Mouse (Mus musculus) heart, embryonic 11.5 days (tissue): ENCODE measurements around the gene Speg. TPM values are rescaled to one million over a fixed set of nuclear protein-coding genes. Genes with fewer than 3 reads are reported as not detected.
A peak's percentile ranks its signal among the peaks of the same experiment; 100 is the strongest.

Experiments
- ATAC-seq: fragments of 200-750 bp; cut with Nextera tagmentation; replicated peaks from 2 replicates; pipeline ENCODE4 v1.8.0; 2017; ENCODE audit warnings: moderate library complexity; ENCODE audit not compliant: insufficient number of reproducible peaks, low FRiP score, low TSS enrichment
- H3K27ac ChIP-seq: fragments of 300-500 bp; sonication (generic); 2 replicates; pipeline ENCODE4 v1.5.1; 2014; ENCODE audit warnings: mild to moderate bottlenecking, low read depth, low read length
- H3K27me3 ChIP-seq: fragments of 300-500 bp; sonication (generic); 2 replicates; pipeline ENCODE4 v1.6.1; 2014; ENCODE audit warnings: mild to moderate bottlenecking, low read length, mixed read lengths; ENCODE audit not compliant: control insufficient read depth, insufficient read depth
- H3K36me3 ChIP-seq: fragments of 300-500 bp; sonication (generic); 2 replicates; pipeline ENCODE4 v1.6.1; 2014; ENCODE audit warnings: mild to moderate bottlenecking, low read length, moderate library complexity, mixed read lengths; ENCODE audit not compliant: control insufficient read depth, insufficient read depth
- H3K4me1 ChIP-seq: fragments of 300-500 bp; sonication (generic); 2 replicates; pipeline ENCODE4 v1.6.1; 2014; ENCODE audit warnings: low read length; ENCODE audit not compliant: control insufficient read depth, insufficient read depth
- H3K4me2 ChIP-seq: fragments of 300-500 bp; sonication (generic); 2 replicates; pipeline ENCODE4 v1.6.1; 2014; ENCODE audit warnings: mild to moderate bottlenecking, moderate library complexity
- H3K4me3 ChIP-seq: fragments of 300-500 bp; sonication (generic); 2 replicates; pipeline ENCODE4 v1.5.1; 2014; ENCODE audit warnings: low read depth, low read length
- H3K9ac ChIP-seq: fragments of 300-500 bp; sonication (generic); 2 replicates; pipeline ENCODE4 v1.6.1; 2014; ENCODE audit warnings: mild to moderate bottlenecking, low read depth, low read length, moderate library complexity
- H3K9me3 ChIP-seq: fragments of 300-500 bp; sonication (generic); replicated peaks from 2 replicates; pipeline ENCODE4 v1.6.1; 2016; ENCODE audit warnings: low read length; ENCODE audit not compliant: control insufficient read depth
- WGBS: fragments of 180-500 bp; shearing (Covaris S2); extraction: QIAGEN DNeasy Blood & Tissue Kit; methylation state at CpG from one replicate; pipeline ENCODE4 v1.1.7; 2014; ENCODE audit not compliant: insufficient replicate concordance; 5-methylcytosine and 5-hydroxymethylcytosine counted together
- polyA plus RNA-seq: library from polyadenylated mRNA; unstranded; fragments of >200 nt; fragmentation: Nextera tagmentation; extraction: Ambion mirVana; gene quantifications from 2 replicates; pipeline ENCODE4 v1.2.1, GENCODE M21; 2014

The Speg gene
- polyA plus RNA-seq, 1 experiment from 2014 or later, result 60.7 TPM

GRCm38 (mm10) chr1:75371317-75372095 lies 3.6 kb upstream of the Speg start:
- H3K4me1 ChIP-seq, result peaks cover 32% of the 10 kb centered on the region
- no peak overlapping the region for H3K4me3 ChIP-seq
- no peak overlapping the region for H3K9ac ChIP-seq
- H3K4me2 ChIP-seq, result no peak overlapping the region
- no peak overlapping the region for H3K27ac ChIP-seq
- peaks cover 5% of the 10 kb centered on the region; the same call in 1 of the 2 replicates for H3K27me3 ChIP-seq
- no peak for ATAC-seq
- no peaks in the 10 kb centered on the region for H3K9me3 ChIP-seq
- H3K36me3 ChIP-seq, result peaks cover 5% of the 10 kb centered on the region; the same call in 1 of the 2 replicates
- WGBS, result 54% methylated on average over 13 of the region's 13 CpGs

GRCm38 (mm10) chr1:75372450-75372849 lies 2.6 kb upstream of the Speg start:
- 77% methylated on average over 3 of the region's 3 CpGs for WGBS
- no peak overlapping the region for H3K4me2 ChIP-seq
- peaks cover 5% of the 10 kb centered on the region; the same call in 1 of the 2 replicates for H3K27me3 ChIP-seq
- H3K36me3 ChIP-seq, result 0 out of 2 replicates have a peak, but pooled peaks cover 2% of the 10 kb centered on the region
- no peaks in the 10 kb centered on the region for H3K9me3 ChIP-seq
- H3K4me1 ChIP-seq, result peaks cover 36% of the 10 kb centered on the region
- no peak for ATAC-seq
- no peak overlapping the region for H3K27ac ChIP-seq
- no peak overlapping the region for H3K9ac ChIP-seq
- H3K4me3 ChIP-seq, result no peak overlapping the region

GRCm38 (mm10) chr1:75373276-75373675 lies 1.8 kb upstream of the Speg start:
- H3K9ac ChIP-seq, result no peak overlapping the region
- H3K4me1 ChIP-seq, result peaks cover 40% of the 10 kb centered on the region
- WGBS, result 83% methylated on average over 3 of the region's 3 CpGs
- H3K36me3 ChIP-seq, result no peaks in the 10 kb centered on the region
- H3K27me3 ChIP-seq, result peaks cover 5% of the 10 kb centered on the region; the same call in 1 of the 2 replicates
- ATAC-seq, result no peak
- H3K4me3 ChIP-seq, result no peak overlapping the region
- no peaks in the 10 kb centered on the region for H3K9me3 ChIP-seq
- no peak overlapping the region for H3K27ac ChIP-seq
- H3K4me2 ChIP-seq, result no peak overlapping the region

GRCm38 (mm10) chr1:75379196-75379595 lies 4.1 kb downstream of the Speg start:
- Histone ChIP-seq H3K27ac (no peak overlapping the region), H3K9me3 (no peaks in the 10 kb centered on the region), H3K36me3 (no peaks in the 10 kb centered on the region), H3K4me3 (no peak overlapping the region), H3K4me2 (no peak overlapping the region; the same call in 1 of the 2 replicates), H3K27me3 (peaks cover 5% of the 10 kb centered on the region; the same call in 1 of the 2 replicates), H3K9ac (no peak overlapping the region), H3K4me1 (peaks cover 56% of the 10 kb centered on the region)
- no peak for ATAC-seq
- 66% methylated on average over 2 of the region's 2 CpGs for WGBS

GRCm38 (mm10) chr1:75379931-75380330 lies 4.8 kb downstream of the Speg start:
- Histone ChIP-seq H3K4me2 (no peak overlapping the region), H3K4me3 (no peak overlapping the region), H3K27me3 (peaks cover 5% of the 10 kb centered on the region; the same call in 1 of the 2 replicates), H3K36me3 (no peaks in the 10 kb centered on the region), H3K9me3 (no peaks in the 10 kb centered on the region), H3K9ac (no peak overlapping the region), H3K27ac (peak overlapping the region; percentile 50), H3K4me1 (peaks cover 56% of the 10 kb centered on the region)
- 40% methylated on average over 8 of the region's 8 CpGs for WGBS
- no peak for ATAC-seq

- no peak for ATAC-seq
- WGBS, result 15% methylated on average over 2 of the region's 2 CpGs
- H3K4me3 ChIP-seq, result no peak overlapping the region; the same call in 1 of the 2 replicates
- peak overlapping the region; percentile 79 for H3K27ac ChIP-seq
- peak overlapping the region; percentile 84; the same call in 1 of the 2 replicates for H3K4me2 ChIP-seq
- H3K27me3 ChIP-seq, result no peaks in the 10 kb centered on the region
- no peaks in the 10 kb centered on the region for H3K9me3 ChIP-seq
- peaks cover 57% of the 10 kb centered on the region for H3K4me1 ChIP-seq
- no peaks in the 10 kb centered on the region for H3K36me3 ChIP-seq
- H3K9ac ChIP-seq, result peak overlapping the region; percentile 75; the same call in 1 of the 2 replicates
Observed at GRCm38 (mm10) chr1:75380951-75381350, 5.9 kb downstream of the Speg start.

- H3K4me1 ChIP-seq, result peaks cover 64% of the 10 kb centered on the region
- H3K9me3 ChIP-seq, result no peaks in the 10 kb centered on the region
- H3K27me3 ChIP-seq, result no peaks in the 10 kb centered on the region; the same call in 1 of the 2 replicates
- H3K36me3 ChIP-seq, result no peaks in the 10 kb centered on the region
- peak overlapping the region; percentile 84 for H3K4me2 ChIP-seq
- peak overlapping the region; percentile 75 for H3K9ac ChIP-seq
- H3K4me3 ChIP-seq, result peak overlapping the region; percentile 61
- WGBS, result 4% methylated on average over 40 of the region's 60 CpGs
- H3K27ac ChIP-seq, result peak overlapping the region; percentile 79
- ATAC-seq, result peak; percentile 29
Observed at GRCm38 (mm10) chr1:75381482-75382355, 6.6 kb downstream of the Speg start.

- 1% methylated on average over 25 of the region's 28 CpGs for WGBS
- H3K4me2 ChIP-seq, result peak overlapping the region; percentile 84
- ATAC-seq, result peak; percentile 20
- peaks cover 6% of the 10 kb centered on the region for H3K27me3 ChIP-seq
- no peaks in the 10 kb centered on the region for H3K36me3 ChIP-seq
- H3K4me3 ChIP-seq, result peak overlapping the region; percentile 61
- H3K27ac ChIP-seq, result peak overlapping the region; percentile 79
- no peaks in the 10 kb centered on the region for H3K9me3 ChIP-seq
- H3K4me1 ChIP-seq, result peaks cover 68% of the 10 kb centered on the region
- H3K9ac ChIP-seq, result peak overlapping the region; percentile 75
Observed at GRCm38 (mm10) chr1:75382356-75383071, 7.4 kb downstream of the Speg start.
